Mouse (Mus musculus) stomach, embryonic 14.5 days (tissue): Measurements from ENCODE around the gene Cdc34b. TPM values are rescaled to one million over a fixed set of nuclear protein-coding genes. Genes with fewer than 3 reads are reported as not detected.
"Not testable (repeated sequence)": the region's sequence is repeated elsewhere in the genome, so short reads cannot be mapped to it uniquely, and the experiment has no call there.

ENCODE experiments used
- ATAC-seq: fragments of 200-750 bp; cut with Nextera tagmentation; 2 replicates; pipeline ENCODE4 v1.8.0; 2017; ENCODE audit warnings: low read depth, moderate TSS enrichment; ENCODE audit not compliant: insufficient number of reproducible peaks, insufficient read depth, low FRiP score
- H3K27ac ChIP-seq: fragments of 300-500 bp; sonication (generic); 2 replicates; pipeline ENCODE4 v1.5.1; 2014; ENCODE audit warnings: mild to moderate bottlenecking, low read length, moderate library complexity, mixed read lengths
- H3K27me3 ChIP-seq: fragments of 300-500 bp; sonication (generic); 2 replicates; pipeline ENCODE4 v1.6.1; 2014; ENCODE audit warnings: low read length, control low read depth, mixed read lengths; ENCODE audit not compliant: control insufficient read depth, insufficient read depth
- H3K36me3 ChIP-seq: fragments of 300-500 bp; sonication (generic); 2 replicates; pipeline ENCODE4 v1.6.1; 2014; ENCODE audit warnings: mild to moderate bottlenecking, control low read depth, low read length, moderate library complexity, mixed read lengths; ENCODE audit not compliant: control insufficient read depth, insufficient read depth
- H3K4me1 ChIP-seq: fragments of 300-500 bp; sonication (generic); 2 replicates; pipeline ENCODE4 v1.6.1; 2014; ENCODE audit warnings: low read length, control low read depth, mixed read lengths; ENCODE audit not compliant: control insufficient read depth, insufficient read depth
- H3K4me2 ChIP-seq: fragments of 300-500 bp; sonication (generic); replicated peaks from 2 replicates; pipeline ENCODE4 v1.6.1; 2014; ENCODE audit warnings: low read depth, low read length, control low read depth
- H3K4me3 ChIP-seq: fragments of 300-500 bp; sonication (generic); 2 replicates; pipeline ENCODE4 v1.5.1; 2014; ENCODE audit warnings: low read depth, low read length, control low read depth
- H3K9ac ChIP-seq: fragments of 300-500 bp; sonication (generic); replicated peaks from 2 replicates; pipeline ENCODE4 v1.6.1; 2014; ENCODE audit warnings: low read depth, mild to moderate bottlenecking, control low read depth, low read length, moderate library complexity, mixed read lengths
- H3K9me3 ChIP-seq: fragments of 300-500 bp; sonication (generic); 2 replicates; pipeline ENCODE4 v1.6.1; 2016; ENCODE audit warnings: low read depth, low read length, control low read depth; ENCODE audit not compliant: control insufficient read depth
- WGBS: fragments of 180-500 bp; shearing (Covaris S2); extraction: QIAGEN DNeasy Blood & Tissue Kit; methylation state at CpG from one replicate; pipeline ENCODE4 v1.1.7; 2014; 5-methylcytosine and 5-hydroxymethylcytosine counted together
- polyA plus RNA-seq: library from polyadenylated mRNA; unstranded; fragments of >200 nt; fragmentation: Nextera tagmentation; extraction: Ambion mirVana; gene quantifications from 2 replicates; pipeline ENCODE4 v1.2.1, GENCODE M21; 2014

The Cdc34b gene
- not detected in 2 replicates for polyA plus RNA-seq

- no peak for ATAC-seq
- Histone ChIP-seq H3K9me3 (0 out of 2 replicates have a peak, but pooled peaks cover 4% of the 10 kb centered on the region), H3K36me3 (no peaks in the 10 kb centered on the region), H3K27ac (no peak within 1 kb of the TSS), H3K9ac (no peak within 1 kb of the TSS), H3K4me2 (no peak within 1 kb of the TSS), H3K4me3 (no peak within 1 kb of the TSS), H3K27me3 (no peaks in the 10 kb centered on the region), H3K4me1 (no peaks in the 10 kb centered on the region)
- 83% methylated on average over 29 of the region's 29 CpGs for WGBS
Observed at GRCm38 (mm10) chr11:94741732-94742272, at the start of gene Cdc34b. Gene Cdc34b (plus strand): TSS chr11:94741782.

DNA sequence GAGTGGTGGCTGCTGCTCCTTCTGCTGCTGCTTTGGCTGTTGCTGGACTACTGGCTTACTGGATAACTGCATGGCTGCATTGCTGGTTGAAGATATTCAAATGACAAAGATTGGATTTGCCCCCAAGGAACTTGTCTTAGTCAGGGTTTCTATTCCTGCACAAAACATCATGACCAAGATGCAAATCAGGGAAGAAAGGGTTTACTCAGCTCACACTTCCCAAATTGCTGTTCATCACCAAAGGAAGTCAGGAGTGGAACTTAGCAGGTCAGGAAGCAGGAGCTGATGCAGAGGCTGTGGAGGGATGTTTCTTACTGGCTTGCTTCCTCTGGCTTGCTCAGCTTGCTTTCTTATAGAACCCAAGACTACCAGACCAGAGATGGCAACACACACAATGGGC is 49.1 kb upstream of the Cdc34b start:
- not testable (repeated sequence) for H3K9ac ChIP-seq, H3K4me3 ChIP-seq, ATAC-seq, H3K27me3 ChIP-seq, H3K4me1 ChIP-seq, H3K36me3 ChIP-seq, H3K9me3 ChIP-seq, H3K27ac ChIP-seq, H3K4me2 ChIP-seq

DNA sequence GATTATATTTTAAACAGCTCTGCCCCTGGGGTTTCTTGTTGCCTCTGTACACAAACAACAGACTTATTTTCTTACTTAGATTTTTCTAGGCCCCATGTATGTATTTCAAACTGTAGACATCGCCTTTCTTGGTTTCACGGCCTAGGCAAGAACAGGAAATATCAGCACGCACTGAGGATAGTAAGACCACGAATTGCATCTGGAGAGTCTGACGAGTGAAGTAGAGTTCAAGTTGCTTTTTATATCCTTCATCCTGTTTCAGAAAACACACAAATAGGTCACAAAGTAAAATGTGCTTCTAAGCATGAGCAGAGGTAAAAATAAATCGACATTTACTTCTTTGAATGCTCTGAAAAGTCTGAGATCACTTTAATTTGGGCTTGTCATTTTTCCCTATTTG is 46.1 kb upstream of the Cdc34b start:
- no peaks in the 10 kb centered on the region for H3K9me3 ChIP-seq
- no peak overlapping the region for H3K4me2 ChIP-seq
- H3K36me3 ChIP-seq = no peaks in the 10 kb centered on the region
- no peak for ATAC-seq
- no peak overlapping the region for H3K4me3 ChIP-seq
- H3K9ac ChIP-seq = no peak overlapping the region
- 69% methylated on average over 6 of the region's 6 CpGs for WGBS
- no peaks in the 10 kb centered on the region for H3K4me1 ChIP-seq
- H3K27me3 ChIP-seq = no peaks in the 10 kb centered on the region
- H3K27ac ChIP-seq = no peak overlapping the region

DNA sequence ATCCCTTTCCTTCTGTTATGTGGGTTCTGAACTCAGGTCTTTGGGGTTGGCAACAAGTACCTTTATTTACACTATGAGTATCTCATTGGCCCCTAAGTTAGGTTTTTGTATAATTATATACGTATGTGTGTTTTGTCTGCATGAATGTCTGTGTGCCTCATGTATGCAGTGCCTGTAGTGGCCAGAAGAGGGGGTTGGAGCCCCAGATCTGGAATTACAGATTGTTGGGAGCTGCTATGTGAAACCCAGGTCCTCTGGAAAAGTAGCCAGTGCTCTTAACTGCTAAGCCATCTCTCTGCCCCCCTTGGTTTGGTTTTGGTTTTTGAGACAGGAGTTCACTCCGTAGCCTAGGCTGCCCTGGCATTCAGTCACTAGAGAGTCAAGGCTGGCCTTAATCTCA is 44.4 kb upstream of the Cdc34b start:
- Histone ChIP-seq H3K27me3 (no peaks in the 10 kb centered on the region), H3K27ac (no peak overlapping the region), H3K4me1 (peaks cover 9% of the 10 kb centered on the region), H3K4me2 (no peak overlapping the region), H3K9me3 (no peaks in the 10 kb centered on the region), H3K36me3 (no peaks in the 10 kb centered on the region), H3K4me3 (no peak overlapping the region), H3K9ac (no peak overlapping the region)
- 91% methylated on average over 2 of the region's 2 CpGs for WGBS
- ATAC-seq = no peak

DNA sequence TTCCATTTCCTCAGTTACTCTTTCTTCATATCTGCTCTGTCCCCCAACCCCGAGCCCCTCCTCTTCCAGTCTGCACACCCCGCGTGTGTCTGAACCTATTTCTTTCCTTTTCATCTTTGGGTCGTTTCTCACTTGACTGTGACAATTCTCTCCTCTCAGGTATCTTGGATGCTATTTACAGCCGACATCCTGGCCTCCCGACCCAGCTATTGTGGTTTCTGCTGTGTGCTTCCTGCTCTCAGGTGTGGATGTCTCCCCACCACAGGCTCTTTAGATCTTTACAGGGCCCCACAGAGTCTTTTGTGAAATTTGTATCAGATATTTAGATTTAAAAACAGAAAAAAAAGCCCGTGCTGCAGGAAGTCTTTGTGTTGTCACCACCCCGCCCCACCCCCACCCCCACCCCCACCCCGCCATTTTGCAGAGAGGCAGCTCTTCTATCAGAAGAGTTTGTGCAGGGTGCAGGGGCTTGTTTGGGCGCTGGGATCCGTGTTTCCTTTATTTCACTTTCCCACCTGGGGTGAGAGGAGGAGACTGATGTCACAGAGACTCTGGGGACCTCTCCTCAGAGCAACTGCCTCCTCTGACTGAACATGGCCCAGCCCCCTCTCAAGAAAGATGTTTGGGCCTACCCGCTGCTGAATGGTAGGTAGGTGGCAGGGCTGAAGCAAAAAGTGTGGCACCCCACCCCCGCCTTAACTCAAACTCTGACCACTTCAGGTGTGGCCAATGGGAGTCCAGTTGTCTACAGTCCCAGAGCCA is 43.7 kb upstream of the Cdc34b start:
- no peak overlapping the region for H3K9ac ChIP-seq
- no peak overlapping the region for H3K27ac ChIP-seq
- peaks cover 13% of the 10 kb centered on the region for H3K4me1 ChIP-seq
- no peaks in the 10 kb centered on the region for H3K36me3 ChIP-seq
- no peaks in the 10 kb centered on the region for H3K27me3 ChIP-seq
- H3K9me3 ChIP-seq = no peaks in the 10 kb centered on the region
- no peak for ATAC-seq
- 51% methylated on average over 13 of the region's 13 CpGs for WGBS
- no peak overlapping the region for H3K4me3 ChIP-seq
- H3K4me2 ChIP-seq = no peak overlapping the region

DNA sequence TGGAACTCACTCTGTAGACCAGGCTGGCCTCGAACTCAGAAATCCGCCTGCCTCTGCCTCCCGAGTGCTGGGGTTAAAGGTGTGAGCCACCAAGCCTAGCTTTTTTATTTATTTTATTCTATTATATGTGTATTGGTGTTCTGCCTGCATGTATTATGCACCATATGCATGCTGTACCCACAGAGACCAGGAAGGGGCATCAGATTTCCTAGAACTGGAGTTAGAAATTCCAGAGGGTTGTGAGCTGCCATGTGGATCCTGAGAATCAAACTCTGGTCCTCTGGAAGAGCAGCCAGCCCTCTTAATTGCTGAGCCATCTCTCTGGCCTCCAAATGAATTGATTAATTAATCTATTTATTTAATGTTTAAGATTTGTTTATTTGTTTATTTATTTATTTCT is 42.2 kb upstream of the Cdc34b start:
- WGBS = 100% methylated on average over 3 of the region's 3 CpGs
- H3K27ac ChIP-seq = no peak overlapping the region
- peaks cover 18% of the 10 kb centered on the region for H3K4me1 ChIP-seq
- no peak overlapping the region for H3K4me3 ChIP-seq
- no peak for ATAC-seq
- H3K9me3 ChIP-seq = no peaks in the 10 kb centered on the region
- no peaks in the 10 kb centered on the region for H3K27me3 ChIP-seq
- H3K4me2 ChIP-seq = no peak overlapping the region
- no peaks in the 10 kb centered on the region for H3K36me3 ChIP-seq
- no peak overlapping the region for H3K9ac ChIP-seq

GRCm38 (mm10) chr11:94701401-94702215 is 40.0 kb upstream of the Cdc34b start:
- Histone ChIP-seq H3K9me3 (no peaks in the 10 kb centered on the region), H3K4me2 (peak overlapping the region; percentile 35), H3K4me1 (peaks cover 18% of the 10 kb centered on the region), H3K4me3 (peak overlapping the region; percentile 9), H3K27me3 (no peaks in the 10 kb centered on the region), H3K27ac (peak overlapping the region; percentile 76), H3K9ac (no peak overlapping the region), H3K36me3 (no peaks in the 10 kb centered on the region)
- 24% methylated on average over 27 of the region's 27 CpGs for WGBS
- ATAC-seq = peak; percentile 12; the same call in 1 of the 2 replicates

DNA sequence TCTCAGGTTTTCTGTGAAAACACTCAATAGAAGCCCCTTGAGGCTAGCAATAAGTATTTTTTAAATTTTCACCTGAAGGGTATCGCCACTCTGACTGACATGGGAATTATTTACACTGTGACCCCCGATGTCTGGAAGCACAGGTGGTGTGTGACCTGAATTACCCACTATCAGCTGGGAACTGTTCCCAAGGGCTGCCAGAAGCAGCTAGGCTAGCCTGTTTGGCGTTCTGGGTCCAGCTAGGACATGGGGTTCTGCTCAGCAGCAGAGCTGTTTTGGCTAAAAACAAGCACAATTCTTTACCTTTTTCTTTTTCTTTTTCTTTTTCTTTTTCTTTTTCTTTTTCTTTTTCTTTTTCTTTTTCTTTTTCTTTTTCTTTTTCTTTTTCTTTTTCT is 39.4 kb upstream of the Cdc34b start:
- no peaks in the 10 kb centered on the region for H3K36me3 ChIP-seq
- H3K4me2 ChIP-seq = peak overlapping the region; percentile 35; the same call in 1 of the 2 replicates
- no peak overlapping the region for H3K9ac ChIP-seq
- 0 out of 2 replicates have a peak overlapping the region, but pooled peaks have one; percentile 9 for H3K4me3 ChIP-seq
- H3K9me3 ChIP-seq = no peaks in the 10 kb centered on the region
- no peak for ATAC-seq
- H3K4me1 ChIP-seq = peaks cover 18% of the 10 kb centered on the region
- no peaks in the 10 kb centered on the region for H3K27me3 ChIP-seq
- 22% methylated on average over 3 of the region's 3 CpGs for WGBS
- H3K27ac ChIP-seq = peak overlapping the region; percentile 76
